Mouse (Mus musculus) midbrain, embryonic 14.5 days (tissue): Measurements from ENCODE around the gene Phc3. TPM values are rescaled to one million over a fixed set of nuclear protein-coding genes. Genes with fewer than 3 reads are reported as not detected.
"Not testable (repeated sequence)": the region's sequence is repeated elsewhere in the genome, so short reads cannot be mapped to it uniquely, and the experiment has no call there.

ENCODE experiments used
- ATAC-seq: fragments of 200-750 bp; cut with Nextera tagmentation; 2 replicates; pipeline ENCODE4 v1.8.0; 2017; ENCODE audit warnings: moderate number of reproducible peaks, moderate library complexity; ENCODE audit not compliant: low FRiP score, low TSS enrichment
- DNase-seq: peaks from one replicate; pipeline ENCODE4 v3.0.0-alpha.2; 2015
- H3K27ac ChIP-seq: fragments of 300-500 bp; sonication (generic); replicated peaks from 2 replicates; pipeline ENCODE4 v1.5.1; 2014; ENCODE audit warnings: mild to moderate bottlenecking, low read depth, low read length, moderate library complexity
- H3K27me3 ChIP-seq: fragments of 300-500 bp; sonication (generic); 2 replicates; pipeline ENCODE4 v1.6.1; 2014; ENCODE audit warnings: low read length, control low read depth, mixed read lengths; ENCODE audit not compliant: control insufficient read depth, insufficient read depth
- H3K36me3 ChIP-seq: fragments of 300-500 bp; sonication (generic); 2 replicates; pipeline ENCODE4 v1.6.1; 2014; ENCODE audit warnings: low read length, control low read depth; ENCODE audit not compliant: control insufficient read depth, insufficient read depth
- H3K4me1 ChIP-seq: fragments of 300-500 bp; sonication (generic); 2 replicates; pipeline ENCODE4 v1.6.1; 2014; ENCODE audit warnings: mild to moderate bottlenecking, antibody characterized with exemption, low read length, control low read depth; ENCODE audit not compliant: control insufficient read depth, insufficient read depth
- H3K4me2 ChIP-seq: fragments of 300-500 bp; sonication (generic); 2 replicates; pipeline ENCODE4 v1.6.1; 2014; ENCODE audit warnings: mild to moderate bottlenecking, low read length, moderate library complexity
- H3K4me3 ChIP-seq: fragments of 300-500 bp; sonication (generic); replicated peaks from 2 replicates; pipeline ENCODE4 v1.5.1; 2014; ENCODE audit warnings: low read depth, low read length
- H3K9ac ChIP-seq: fragments of 300-500 bp; sonication (generic); replicated peaks from 2 replicates; pipeline ENCODE4 v1.6.1; 2014; ENCODE audit warnings: mild to moderate bottlenecking, low read length, moderate library complexity
- H3K9me3 ChIP-seq: fragments of 300-500 bp; sonication (generic); 2 replicates; pipeline ENCODE4 v1.6.1; 2016; ENCODE audit warnings: low read length, control low read depth, mixed read lengths; ENCODE audit not compliant: control insufficient read depth
- WGBS: fragments of 180-500 bp; shearing (Covaris S2); extraction: QIAGEN DNeasy Blood & Tissue Kit; methylation state at CpG from one replicate; pipeline ENCODE4 v1.1.7; 2014; 5-methylcytosine and 5-hydroxymethylcytosine counted together
- polyA plus RNA-seq: library from polyadenylated mRNA; unstranded; fragments of >200 nt; fragmentation: Nextera tagmentation; extraction: Ambion mirVana; gene quantifications from 2 replicates; pipeline ENCODE4 v1.2.1, GENCODE M21; 2014

The Phc3 gene
- polyA plus RNA-seq, 1 experiment from 2014 or later = 9.2 TPM

DNA sequence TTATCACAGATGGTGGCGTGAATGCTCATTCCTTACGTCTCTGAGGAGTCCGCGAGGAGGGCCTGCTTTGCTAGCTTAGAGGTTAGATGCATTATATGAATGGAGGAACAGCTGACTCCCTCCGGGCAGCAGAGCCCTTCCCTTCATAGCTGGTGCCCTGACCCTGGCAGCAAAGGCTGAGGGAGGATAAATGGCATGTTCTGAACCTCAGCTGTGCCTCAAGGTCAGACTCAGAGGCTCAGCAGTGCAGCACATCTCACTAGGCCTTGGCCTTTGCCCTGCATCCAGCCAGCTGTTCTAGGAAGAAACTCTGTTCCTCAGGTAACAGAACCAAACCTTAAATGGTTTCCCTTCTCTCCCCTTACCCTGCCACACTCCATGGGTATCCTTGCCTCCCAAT is 101.0 kb downstream of the Phc3 start:
- no peak overlapping the region for H3K4me2 ChIP-seq
- no peaks in the 10 kb centered on the region for H3K4me1 ChIP-seq
- DNase-seq = no peak
- H3K27ac ChIP-seq = no peak overlapping the region
- H3K4me3 ChIP-seq = no peak overlapping the region
- no peak for ATAC-seq
- H3K27me3 ChIP-seq = no peaks in the 10 kb centered on the region
- no peaks in the 10 kb centered on the region for H3K9me3 ChIP-seq
- H3K36me3 ChIP-seq = no peaks in the 10 kb centered on the region
- no peak overlapping the region for H3K9ac ChIP-seq
- 84% methylated on average over 5 of the region's 5 CpGs for WGBS

- Histone ChIP-seq H3K4me1 (no peaks in the 10 kb centered on the region), H3K4me2 (no peak overlapping the region), H3K27me3 (no peaks in the 10 kb centered on the region), H3K9me3 (no peaks in the 10 kb centered on the region), H3K36me3 (no peaks in the 10 kb centered on the region), H3K27ac (no peak overlapping the region), H3K4me3 (no peak overlapping the region), H3K9ac (no peak overlapping the region)
- DNase-seq (no peak), ATAC-seq (no peak)
- 89% methylated on average over 1 of the region's 1 CpGs for WGBS
These were observed 104.6 kb downstream of the Phc3 start for GRCm38 (mm10) chr3:30864640-30865039.

GRCm38 (mm10) chr3:30863712-30864435 is 105.3 kb downstream of the Phc3 start:
- H3K27me3 ChIP-seq = no peaks in the 10 kb centered on the region
- ATAC-seq = no peak
- 78% methylated on average over 5 of the region's 5 CpGs for WGBS
- no peak for DNase-seq
- no peak overlapping the region for H3K4me2 ChIP-seq
- no peak overlapping the region for H3K4me3 ChIP-seq
- H3K4me1 ChIP-seq = no peaks in the 10 kb centered on the region
- H3K9ac ChIP-seq = no peak overlapping the region
- no peaks in the 10 kb centered on the region for H3K36me3 ChIP-seq
- H3K27ac ChIP-seq = no peak overlapping the region
- H3K9me3 ChIP-seq = no peaks in the 10 kb centered on the region

- Histone ChIP-seq H3K27ac (no peak overlapping the region), H3K36me3 (no peaks in the 10 kb centered on the region), H3K4me1 (no peaks in the 10 kb centered on the region; the same call in 1 of the 2 replicates), H3K4me2 (no peak overlapping the region), H3K9me3 (no peaks in the 10 kb centered on the region), H3K4me3 (no peak overlapping the region), H3K27me3 (peaks cover 11% of the 10 kb centered on the region; the same call in 1 of the 2 replicates), H3K9ac (no peak overlapping the region)
- WGBS = 93% methylated on average over 4 of the region's 4 CpGs
- DNase-seq (no peak), ATAC-seq (no peak)
These were observed 108.5 kb downstream of the Phc3 start for GRCm38 (mm10) chr3:30860705-30861104.

- not testable (repeated sequence) for H3K4me3 ChIP-seq, H3K4me2 ChIP-seq, H3K9ac ChIP-seq, H3K36me3 ChIP-seq, ATAC-seq, H3K9me3 ChIP-seq, H3K27ac ChIP-seq, H3K4me1 ChIP-seq, DNase-seq
- 92% methylated on average over 8 of the region's 8 CpGs for WGBS
- peaks cover 11% of the 10 kb centered on the region; the same call in 1 of the 2 replicates for H3K27me3 ChIP-seq
These were observed 109.6 kb downstream of the Phc3 start for GRCm38 (mm10) chr3:30859599-30859998.

DNA sequence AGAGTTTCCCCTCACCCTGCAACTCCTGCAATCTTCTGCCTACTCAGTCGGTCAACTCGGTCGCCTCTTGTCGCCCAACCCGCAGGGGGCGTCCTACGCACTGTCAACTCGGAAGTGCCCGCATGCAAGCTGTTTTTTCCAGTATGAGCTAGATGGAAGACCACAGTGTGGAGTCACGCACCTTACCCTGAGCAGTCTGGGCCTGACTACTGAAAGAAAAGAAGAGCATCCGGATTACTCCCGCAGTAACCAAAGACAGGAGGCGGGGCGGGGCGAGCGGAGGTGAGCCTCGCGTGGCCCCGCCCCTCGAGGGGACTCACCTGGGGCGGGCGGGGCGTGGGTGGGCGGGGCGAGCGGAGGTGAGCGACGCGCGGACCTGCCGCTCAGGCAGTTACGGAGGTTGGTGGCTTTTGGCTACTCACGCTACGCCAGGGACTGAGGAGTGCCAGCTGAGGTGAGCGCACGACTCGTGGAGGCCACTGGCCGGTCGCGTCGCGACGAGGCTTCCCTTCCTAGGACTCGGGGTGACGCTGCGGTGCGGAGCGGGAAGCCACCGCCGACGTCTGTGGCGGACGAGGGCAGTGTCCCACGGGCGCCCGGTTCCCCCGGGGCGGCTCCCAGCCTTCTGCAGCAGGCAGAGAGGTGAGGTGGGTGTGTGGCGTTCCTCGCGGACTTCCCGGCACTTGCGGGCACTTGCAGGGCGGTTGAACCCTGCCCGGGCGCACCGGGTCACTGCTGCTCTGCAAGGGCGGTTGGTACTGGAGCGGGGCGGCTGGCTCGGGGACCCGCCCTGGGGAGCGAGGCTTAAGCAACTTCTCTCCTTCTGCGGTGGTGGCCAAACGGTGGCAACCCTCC is 113.4 kb downstream of the Phc3 start, which contains the start of gene Gpr160:
Gpr160 (plus strand) TSS at position 347 of the 855 bp plus-strand sequence.
- Histone ChIP-seq H3K4me1 (no peaks in the 10 kb centered on the region; the same call in 1 of the 2 replicates), H3K27me3 (peaks cover 11% of the 10 kb centered on the region; the same call in 1 of the 2 replicates), H3K9ac (peak within 1 kb of the TSS; percentile 54), H3K27ac (no peak within 1 kb of the TSS), H3K4me3 (peak within 1 kb of the TSS; percentile 54), H3K9me3 (no peaks in the 10 kb centered on the region), H3K4me2 (peak within 1 kb of the TSS; percentile 97), H3K36me3 (no peaks in the 10 kb centered on the region)
- DNase-seq (peak; percentile 65), ATAC-seq (peak; percentile 76)
- under 1% methylated on average over 71 of the region's 75 CpGs for WGBS

DNA sequence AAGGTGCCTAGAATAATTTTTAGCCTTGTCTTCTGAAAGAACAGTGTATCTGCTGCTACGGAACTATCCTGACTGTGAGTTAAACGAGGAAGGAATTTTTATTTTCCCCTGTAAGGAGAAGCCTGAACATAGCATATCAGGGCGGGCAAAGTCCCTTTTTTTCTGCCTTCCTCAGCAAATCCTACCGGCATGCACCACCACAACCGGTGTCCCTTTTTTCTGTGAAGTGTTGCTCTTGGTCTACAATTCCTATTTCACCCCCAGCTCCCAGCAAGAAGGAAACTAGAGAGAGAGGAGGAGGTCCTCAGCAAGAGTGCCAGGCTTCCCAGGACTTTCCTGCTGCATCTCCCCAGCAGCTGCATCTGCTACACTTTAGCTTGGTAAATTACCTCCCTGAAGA is 115.6 kb downstream of the Phc3 start:
- H3K9ac ChIP-seq = no peak overlapping the region
- no peak overlapping the region for H3K4me3 ChIP-seq
- no peaks in the 10 kb centered on the region; the same call in 1 of the 2 replicates for H3K4me1 ChIP-seq
- H3K36me3 ChIP-seq = no peaks in the 10 kb centered on the region
- 92% methylated on average over 5 of the region's 5 CpGs for WGBS
- ATAC-seq (no peak), DNase-seq (no peak)
- no peak overlapping the region for H3K4me2 ChIP-seq
- no peak overlapping the region for H3K27ac ChIP-seq
- H3K9me3 ChIP-seq = no peaks in the 10 kb centered on the region
- H3K27me3 ChIP-seq = peaks cover 11% of the 10 kb centered on the region; the same call in 1 of the 2 replicates

DNA sequence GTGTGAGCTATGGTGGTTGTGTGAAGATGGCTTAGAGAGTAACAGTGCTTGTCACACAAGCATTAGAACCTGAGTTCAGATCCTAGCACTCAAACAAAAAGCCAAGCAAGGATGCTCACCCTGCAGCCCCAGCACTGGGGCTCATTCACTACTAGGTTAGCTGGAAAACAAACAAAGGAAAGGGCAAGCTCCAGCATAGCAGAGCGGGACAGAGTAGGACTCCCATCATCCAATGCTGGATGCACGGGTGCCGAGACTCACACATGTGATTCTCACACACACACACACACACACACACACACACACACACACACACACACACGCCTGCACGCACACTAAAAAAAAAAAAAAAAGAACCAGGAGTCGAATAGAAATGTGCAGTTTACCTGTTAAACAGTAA is 117.8 kb downstream of the Phc3 start:
- H3K27me3 ChIP-seq = peaks cover 7% of the 10 kb centered on the region; the same call in 1 of the 2 replicates
- no peaks in the 10 kb centered on the region; the same call in 1 of the 2 replicates for H3K4me1 ChIP-seq
- ATAC-seq (no peak), DNase-seq (no peak)
- H3K9ac ChIP-seq = no peak overlapping the region
- no peaks in the 10 kb centered on the region for H3K9me3 ChIP-seq
- no peak overlapping the region for H3K27ac ChIP-seq
- H3K36me3 ChIP-seq = no peaks in the 10 kb centered on the region
- no peak overlapping the region for H3K4me2 ChIP-seq
- 75% methylated on average over 6 of the region's 6 CpGs for WGBS
- no peak overlapping the region for H3K4me3 ChIP-seq
